Mouse (Mus musculus): Measurements from ENCODE around the gene Hist1h3c. TPM values are rescaled to one million over a fixed set of nuclear protein-coding genes. Genes with fewer than 3 reads are reported as not detected.
A peak's percentile ranks its signal among the peaks of the same experiment; 100 is the strongest.
"Not testable (repeated sequence)": the region's sequence is repeated elsewhere in the genome, so short reads cannot be mapped to it uniquely, and the experiment has no call there.

The Hist1h3c gene
- polyA plus RNA-seq, 1 experiment: 0.56 TPM

DNA sequence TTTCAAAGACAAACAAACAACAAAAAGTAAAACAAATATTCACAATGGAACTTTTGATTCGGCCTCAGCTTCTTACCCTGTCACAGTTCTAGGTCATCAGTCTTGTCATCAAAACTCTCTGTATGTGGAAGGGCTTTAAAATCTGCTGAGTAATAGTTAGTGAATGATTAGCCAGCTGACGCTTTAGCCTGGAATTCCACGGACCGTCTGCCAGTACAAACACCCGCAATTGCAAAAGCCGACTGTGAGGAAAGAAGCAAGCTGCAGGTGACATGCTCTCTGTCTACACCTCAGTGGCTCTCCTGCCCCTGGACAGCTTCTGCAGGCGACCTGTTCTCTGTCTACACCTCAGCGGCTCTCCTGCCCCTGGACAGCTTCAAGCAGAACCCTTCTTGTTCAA is 14.9 kb downstream of the Hist1h3c start:
- TF ChIP-seq CTCF (IDR thresholded peaks at IDR 0.05; ENCODE audit: extremely low read depth, insufficient read depth, low read length) (no peak), POLR2A (IDR thresholded peaks at IDR 0.05; ENCODE audit: extremely low read depth, insufficient read depth, low read length) (no peak)
- Histone ChIP-seq H3K4me1 (ENCODE audit: control insufficient read depth, insufficient read depth, low read length) (peaks cover 2% of the 10 kb centered on the region; the same call in 1 of the 2 replicates), H3K4me3 (ENCODE audit: insufficient read depth, low read length) (no peak overlapping the region), H3K27ac (ENCODE audit: insufficient read depth, low read length) (no peak overlapping the region)

DNA sequence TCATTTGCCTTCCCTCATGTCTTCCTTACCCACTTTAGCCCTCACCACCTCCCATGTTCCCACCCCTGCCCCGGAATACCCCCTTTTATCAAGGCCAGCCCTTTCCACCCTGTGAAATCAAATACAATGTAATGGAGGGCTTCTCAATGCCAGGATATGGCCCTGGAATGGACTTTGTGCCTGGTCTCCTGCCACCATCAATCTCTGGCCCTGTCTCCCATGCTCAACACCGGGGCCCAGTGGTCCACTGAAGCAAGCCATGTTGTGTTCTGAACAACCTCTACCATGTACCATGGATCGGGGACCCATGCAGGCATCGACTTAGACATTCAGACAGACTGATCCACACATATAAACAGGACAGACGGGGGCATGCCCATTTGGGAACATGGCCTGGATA is 15.7 kb downstream of the Hist1h3c start:
- H3K4me1 ChIP-seq (ENCODE audit: control insufficient read depth, insufficient read depth, low read length): peaks cover 2% of the 10 kb centered on the region; the same call in 1 of the 2 replicates
- H3K4me3 ChIP-seq (ENCODE audit: insufficient read depth, low read length): no peak overlapping the region
- TF ChIP-seq POLR2A (IDR thresholded peaks at IDR 0.05; ENCODE audit: extremely low read depth, insufficient read depth, low read length) (no peak), CTCF (IDR thresholded peaks at IDR 0.05; ENCODE audit: extremely low read depth, insufficient read depth, low read length) (no peak)
- H3K27ac ChIP-seq (ENCODE audit: insufficient read depth, low read length): no peak overlapping the region

GRCm38 (mm10) chr13:23729192-23729525 is 16.2 kb downstream of the Hist1h3c start:
- H3K27ac ChIP-seq (ENCODE audit: insufficient read depth, low read length): no peak overlapping the region
- peaks cover 2% of the 10 kb centered on the region; the same call in 1 of the 2 replicates for H3K4me1 ChIP-seq (ENCODE audit: control insufficient read depth, insufficient read depth, low read length)
- TF ChIP-seq CTCF (IDR thresholded peaks at IDR 0.05; ENCODE audit: extremely low read depth, insufficient read depth, low read length) (no peak), POLR2A (IDR thresholded peaks at IDR 0.05; ENCODE audit: extremely low read depth, insufficient read depth, low read length) (no peak)
- H3K4me3 ChIP-seq (ENCODE audit: insufficient read depth, low read length): no peak overlapping the region

DNA sequence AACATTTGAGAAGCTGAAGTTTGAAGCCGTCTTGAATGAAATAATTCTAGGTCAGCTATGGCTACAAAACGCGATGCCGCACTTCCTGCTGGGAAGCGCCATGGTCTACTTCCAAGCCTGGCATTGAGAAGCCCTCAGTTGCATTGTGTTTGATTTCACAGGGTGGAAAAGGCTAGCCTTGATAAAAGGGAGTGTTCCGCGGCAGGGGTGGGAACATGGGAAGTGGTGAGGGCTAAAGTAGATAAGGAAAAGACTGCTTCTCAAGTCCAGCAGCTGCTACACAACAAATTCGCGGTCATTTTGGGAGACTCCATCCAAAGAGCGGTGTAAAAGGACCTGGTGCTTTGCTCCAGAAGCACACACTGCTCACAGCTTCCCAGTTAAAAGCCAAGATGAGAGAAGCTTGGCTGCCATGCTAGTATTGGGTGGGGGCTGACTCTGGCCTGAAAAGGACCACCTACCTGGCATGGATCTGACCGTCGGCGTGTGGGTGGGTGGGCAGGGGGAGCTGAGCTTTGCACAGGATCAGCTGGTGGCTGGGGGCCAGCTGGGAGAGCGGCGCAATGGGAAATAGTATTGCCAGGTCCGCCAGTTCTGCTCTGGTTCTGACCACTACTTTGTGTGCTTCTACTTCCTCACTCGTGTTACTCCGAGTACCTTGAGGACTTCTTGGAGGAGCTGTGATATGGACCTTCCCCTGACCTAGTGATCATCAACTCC is 16.8 kb downstream of the Hist1h3c start:
- Histone ChIP-seq H3K4me3 (ENCODE audit: insufficient read depth, low read length) (no peak overlapping the region), H3K4me1 (ENCODE audit: control insufficient read depth, insufficient read depth, low read length) (peaks cover 2% of the 10 kb centered on the region; the same call in 1 of the 2 replicates), H3K27ac (ENCODE audit: insufficient read depth, low read length) (no peak overlapping the region)
- TF ChIP-seq CTCF (IDR thresholded peaks at IDR 0.05; ENCODE audit: extremely low read depth, insufficient read depth, low read length) (no peak), POLR2A (IDR thresholded peaks at IDR 0.05; ENCODE audit: extremely low read depth, insufficient read depth, low read length) (no peak)

- Histone ChIP-seq H3K4me1 (ENCODE audit: control insufficient read depth, insufficient read depth, low read length) (no peaks in the 10 kb centered on the region), H3K27ac (ENCODE audit: insufficient read depth, low read length) (no peak overlapping the region), H3K4me3 (ENCODE audit: insufficient read depth, low read length) (no peak overlapping the region)
- TF ChIP-seq CTCF (IDR thresholded peaks at IDR 0.05; ENCODE audit: extremely low read depth, insufficient read depth, low read length) (no peak), POLR2A (IDR thresholded peaks at IDR 0.05; ENCODE audit: extremely low read depth, insufficient read depth, low read length) (no peak)
These were observed 20.2 kb downstream of the Hist1h3c start for GRCm38 (mm10) chr13:23725213-23725612.

DNA sequence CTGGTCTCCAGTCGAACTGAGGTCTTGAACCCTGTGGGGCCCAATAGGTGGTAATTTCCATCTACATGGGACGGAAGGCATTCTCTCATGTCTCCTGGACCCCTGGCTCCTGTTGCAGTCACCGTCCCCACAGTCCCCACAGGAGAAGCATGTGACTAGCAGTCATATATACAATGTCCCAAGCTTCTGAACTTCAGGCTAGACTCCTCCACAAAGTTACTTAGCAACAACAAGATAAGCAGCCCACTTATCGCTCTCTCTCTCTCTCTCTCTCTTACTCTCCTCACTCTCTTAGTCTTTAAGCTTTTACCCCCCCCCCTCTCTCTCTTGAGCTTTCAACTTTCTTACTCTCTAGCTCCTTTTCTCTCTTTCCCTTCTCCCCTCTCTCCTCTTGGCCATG is 21.2 kb downstream of the Hist1h3c start:
- Histone ChIP-seq H3K4me3 (ENCODE audit: insufficient read depth, low read length) (no peak overlapping the region), H3K4me1 (ENCODE audit: control insufficient read depth, insufficient read depth, low read length) (no peaks in the 10 kb centered on the region), H3K27ac (ENCODE audit: insufficient read depth, low read length) (no peak overlapping the region)
- TF ChIP-seq POLR2A (IDR thresholded peaks at IDR 0.05; ENCODE audit: extremely low read depth, insufficient read depth, low read length) (no peak), CTCF (IDR thresholded peaks at IDR 0.05; ENCODE audit: extremely low read depth, insufficient read depth, low read length) (no peak)

GRCm38 (mm10) chr13:23717593-23718245 is 27.7 kb downstream of the Hist1h3c start:
- not testable (repeated sequence) for H3K4me1 ChIP-seq (ENCODE audit: control insufficient read depth, insufficient read depth, low read length); H3K27ac ChIP-seq (ENCODE audit: insufficient read depth, low read length); H3K4me3 ChIP-seq (ENCODE audit: insufficient read depth, low read length)

DNA sequence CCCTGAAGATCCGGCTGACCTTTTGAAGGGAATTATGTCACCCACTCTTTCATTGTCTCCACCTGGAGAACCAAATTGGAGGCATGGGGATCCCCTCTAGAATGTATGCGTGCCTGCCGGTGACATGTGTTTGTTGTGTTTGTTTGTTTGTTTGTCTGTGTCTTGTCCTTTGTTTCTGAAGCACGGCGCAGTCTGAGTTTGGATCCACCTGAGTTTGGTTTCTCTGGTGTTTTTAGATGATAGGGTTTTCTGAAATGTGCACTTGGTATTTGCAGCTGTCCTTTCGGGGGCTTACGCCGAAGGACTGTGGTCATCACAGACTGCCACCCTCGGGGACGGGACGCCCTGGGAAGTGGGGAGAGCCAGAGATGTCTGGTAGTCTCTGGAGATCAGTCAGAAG is 28.2 kb downstream of the Hist1h3c start:
- H3K27ac ChIP-seq (ENCODE audit: insufficient read depth, low read length): peak overlapping the region; percentile 35; the same call in 1 of the 2 replicates
- no peaks in the 10 kb centered on the region for H3K4me1 ChIP-seq (ENCODE audit: control insufficient read depth, insufficient read depth, low read length)
- H3K4me3 ChIP-seq (ENCODE audit: insufficient read depth, low read length): no peak overlapping the region
- no peak for TF ChIP-seq POLR2A (IDR thresholded peaks at IDR 0.05; ENCODE audit: extremely low read depth, insufficient read depth, low read length)
- no peak for TF ChIP-seq CTCF (IDR thresholded peaks at IDR 0.05; ENCODE audit: extremely low read depth, insufficient read depth, low read length)

- TF ChIP-seq CTCF (IDR thresholded peaks at IDR 0.05; ENCODE audit: extremely low read depth, insufficient read depth, low read length) (no peak), POLR2A (IDR thresholded peaks at IDR 0.05; ENCODE audit: extremely low read depth, insufficient read depth, low read length) (no peak)
- no peak overlapping the region for H3K4me3 ChIP-seq (ENCODE audit: insufficient read depth, low read length)
- H3K27ac ChIP-seq (ENCODE audit: insufficient read depth, low read length): no peak overlapping the region
- H3K4me1 ChIP-seq (ENCODE audit: control insufficient read depth, insufficient read depth, low read length): no peaks in the 10 kb centered on the region
These were observed 28.9 kb downstream of the Hist1h3c start for GRCm38 (mm10) chr13:23716261-23717042.

Measured in cortical plate, adult 2 months (tissue).